ENCODE assay signal across 13 mouse cellular contexts in genomic region chr6:119139561-119139960, GRCm38 (mm10). TPM values are rescaled to one million over a fixed set of nuclear protein-coding genes. Genes with fewer than 3 reads are reported as not detected.
DNase-seq lines count a peak whose midpoint lies in the region; ATAC-seq and TF ChIP-seq lines count a peak whose summit lies in the region.
"Had no signal": no experiment of that assay in that cellular context is flagged by ENCODE, and none has a peak within 500 bp of the region (broad histone marks: within the 10 kb centered on the region; RNA-seq: fewer than 3 reads in every experiment).

No protein-coding gene starts in this region.

- H3K27ac ChIP-seq in midbrain, embryonic 11.5 days (ENCODE audit: low read depth, low read length) = no peak overlapping the region
- no peak overlapping the region for H3K27ac ChIP-seq in midbrain, embryonic 15.5 days
- peak overlapping the region; percentile 76 for H3K27ac ChIP-seq in heart, embryonic 10.5 days
- H3K27ac ChIP-seq in liver, postnatal 0 days (ENCODE audit: low read depth) = peak overlapping the region; percentile 39; the same call in 1 of the 2 replicates
- H3K27ac ChIP-seq in forebrain, embryonic 10.5 days = no peak overlapping the region
- H3K27ac ChIP-seq: embryonic facial prominence, embryonic 10.5 days; neural tube, embryonic 13.5 days had no signal

- WGBS in midbrain, embryonic 11.5 days = 84% methylated on average over 7 of the region's 7 CpGs
- 88% methylated on average over 7 of the region's 7 CpGs for WGBS in midbrain, embryonic 15.5 days
- 11% methylated on average over 7 of the region's 7 CpGs for WGBS in heart, embryonic 10.5 days
- WGBS in liver, postnatal 0 days (ENCODE audit: insufficient replicate concordance) = 25% methylated on average over 7 of the region's 7 CpGs
- 87% methylated on average over 7 of the region's 7 CpGs for WGBS in forebrain, embryonic 10.5 days

- H3K4me2 ChIP-seq in midbrain, embryonic 11.5 days = no peak overlapping the region
- no peak overlapping the region for H3K4me2 ChIP-seq in midbrain, embryonic 15.5 days
- no peak overlapping the region for H3K4me2 ChIP-seq in liver, postnatal 0 days (ENCODE audit: low read depth, low read length)
- H3K4me2 ChIP-seq: neural tube, embryonic 13.5 days had no signal

- H3K36me3 ChIP-seq in midbrain, embryonic 11.5 days (ENCODE audit: control insufficient read depth, insufficient read depth, low read length) = no peaks in the 10 kb centered on the region
- H3K36me3 ChIP-seq in midbrain, embryonic 15.5 days (replicated peaks) = no peaks in the 10 kb centered on the region
- no peaks in the 10 kb centered on the region; the same call in 1 of the 2 replicates for H3K36me3 ChIP-seq in heart, embryonic 10.5 days
- no peaks in the 10 kb centered on the region for H3K36me3 ChIP-seq in liver, postnatal 0 days (replicated peaks; ENCODE audit: insufficient read depth, low read length)
- H3K36me3 ChIP-seq in forebrain, embryonic 10.5 days (replicated peaks) = no peaks in the 10 kb centered on the region
- H3K36me3 ChIP-seq: embryonic facial prominence, embryonic 10.5 days; neural tube, embryonic 13.5 days had no signal

- H3K4me1 ChIP-seq in midbrain, embryonic 11.5 days (ENCODE audit: control insufficient read depth, insufficient read depth, low read length) = no peaks in the 10 kb centered on the region
- no peaks in the 10 kb centered on the region for H3K4me1 ChIP-seq in midbrain, embryonic 15.5 days
- peaks cover 41% of the 10 kb centered on the region for H3K4me1 ChIP-seq in heart, embryonic 10.5 days
- peaks cover 9% of the 10 kb centered on the region; the same call in 1 of the 2 replicates for H3K4me1 ChIP-seq in liver, postnatal 0 days (ENCODE audit: insufficient read depth)
- H3K4me1 ChIP-seq in forebrain, embryonic 10.5 days = no peaks in the 10 kb centered on the region
- H3K4me1 ChIP-seq: embryonic facial prominence, embryonic 10.5 days; neural tube, embryonic 13.5 days had no signal

- ATAC-seq in midbrain, embryonic 11.5 days (ENCODE audit: low FRiP score) = no peak
- no peak for ATAC-seq in midbrain, embryonic 15.5 days (replicated peaks)
- ATAC-seq in liver, postnatal 0 days = peak; percentile 88
- ATAC-seq in erythroblast, adult 5-6 weeks (replicated peaks; ENCODE audit: low FRiP score, poor library complexity, severe bottlenecking) = no peak
- ATAC-seq: midbrain, embryonic 16.5 days had no signal

- H3K4me3 ChIP-seq in midbrain, embryonic 11.5 days (ENCODE audit: low read depth, low read length) = no peak overlapping the region
- no peak overlapping the region for H3K4me3 ChIP-seq in midbrain, embryonic 15.5 days
- H3K4me3 ChIP-seq in heart, embryonic 10.5 days = peak overlapping the region; percentile 34; the same call in 1 of the 2 replicates
- H3K4me3 ChIP-seq in liver, postnatal 0 days (ENCODE audit: low read depth, low read length) = no peak overlapping the region
- H3K4me3 ChIP-seq in forebrain, embryonic 10.5 days = no peak overlapping the region
- H3K4me3 ChIP-seq: embryonic facial prominence, embryonic 10.5 days; neural tube, embryonic 13.5 days had no signal

- H3K9ac ChIP-seq in midbrain, embryonic 11.5 days (ENCODE audit: low read length) = no peak overlapping the region
- no peak overlapping the region for H3K9ac ChIP-seq in midbrain, embryonic 15.5 days
- H3K9ac ChIP-seq in liver, postnatal 0 days (replicated peaks) = no peak overlapping the region
- H3K9ac ChIP-seq: neural tube, embryonic 13.5 days had no signal

- TF ChIP-seq EP300 in liver, postnatal 0 days (IDR thresholded peaks at IDR 0.05; ENCODE audit: low read depth) = no peak

- peak; percentile 53 for DNase-seq in midbrain, embryonic 11.5 days (ENCODE audit: low spot score, missing footprints)
- peak; percentile 85 for DNase-seq in heart, embryonic 10.5 days (ENCODE audit: low spot score)
- DNase-seq in heart, postnatal 10 days = peak; percentile 67 to 79
- DNase-seq in liver, postnatal 0 days = peak; percentile 39
- DNase-seq in forebrain, embryonic 10.5 days (ENCODE audit: extremely low spot score, low spot score) = no peak
- no peak for DNase-seq in frontal cortex, adult 2 months (ENCODE audit: extremely low spot score in 1 of 2, low spot score in 1 of 2)
- DNase-seq: cerebellum, adult 2 months; thymus, postnatal 14 days had no signal

- no peaks in the 10 kb centered on the region for H3K9me3 ChIP-seq in midbrain, embryonic 11.5 days (ENCODE audit: control insufficient read depth, low read length)
- H3K9me3 ChIP-seq in midbrain, embryonic 15.5 days = no peaks in the 10 kb centered on the region
- H3K9me3 ChIP-seq in heart, embryonic 10.5 days = no peaks in the 10 kb centered on the region
- no peaks in the 10 kb centered on the region for H3K9me3 ChIP-seq in liver, postnatal 0 days (ENCODE audit: low read length)
- no peaks in the 10 kb centered on the region for H3K9me3 ChIP-seq in forebrain, embryonic 10.5 days
- H3K9me3 ChIP-seq: embryonic facial prominence, embryonic 10.5 days; neural tube, embryonic 13.5 days had no signal

- TF ChIP-seq CTCF in liver, postnatal 0 days (IDR thresholded peaks at IDR 0.05; ENCODE audit: low read depth) = no peak

- no peaks in the 10 kb centered on the region for H3K27me3 ChIP-seq in midbrain, embryonic 11.5 days (ENCODE audit: control insufficient read depth, insufficient read depth, low read length)
- no peaks in the 10 kb centered on the region for H3K27me3 ChIP-seq in midbrain, embryonic 15.5 days (replicated peaks)
- 0 out of 2 replicates have a peak, but pooled peaks cover 3% of the 10 kb centered on the region for H3K27me3 ChIP-seq in heart, embryonic 10.5 days (ENCODE audit: insufficient read depth, poor library complexity, severe bottlenecking)
- H3K27me3 ChIP-seq in liver, postnatal 0 days (ENCODE audit: insufficient read depth, low read length) = no peaks in the 10 kb centered on the region
- no peaks in the 10 kb centered on the region for H3K27me3 ChIP-seq in forebrain, embryonic 10.5 days (ENCODE audit: poor library complexity, severe bottlenecking)
- H3K27me3 ChIP-seq: neural tube, embryonic 13.5 days had no signal

- intact Hi-C loops in heart, postnatal 10 days (cut with DNase I) = no loop called here

RNA-seq across cellular contexts. Expression of gene Dcp1b, which starts 35.5 kb away (rescaled TPM):
- polyA plus RNA-seq in midbrain, embryonic 11.5 days (2014; fragmentation: Nextera tagmentation; extraction: Ambion mirVana) = 9.9 and 11.2 TPM in 2 replicates
- 13.8 and 14.2 TPM in 2 replicates for polyA plus RNA-seq in midbrain, embryonic 15.5 days (2015; fragmentation: Nextera tagmentation; extraction: Ambion mirVana)
- polyA plus RNA-seq in heart, embryonic 10.5 days (2016; fragmentation: Nextera tagmentation; extraction: Ambion mirVana) = 8.1 and 10.4 TPM in 2 replicates
- 1 to 10 TPM; 4.2 to 5.3 TPM for total RNA-seq in heart, postnatal 10 days (2021)
- polyA plus RNA-seq in liver, postnatal 0 days (2015; fragmentation: Nextera tagmentation; extraction: Ambion mirVana) = 4.1 and 4.5 TPM in 2 replicates
- polyA plus RNA-seq in forebrain, embryonic 10.5 days (2016; fragmentation: Nextera tagmentation; extraction: Ambion mirVana) = 11.1 and 11.2 TPM in 2 replicates
- polyA plus RNA-seq in frontal cortex, adult 2 months (2012; rRNA removed) = 29.9 and 31.7 TPM in 2 replicates
- 1.2 and 2.1 TPM in 2 replicates for total RNA-seq in erythroblast, adult 5-6 weeks (2015; ENCODE audit: low replicate concordance)
- total RNA-seq in erythroblast, adult 5-6 weeks (2017; ENCODE audit: low replicate concordance) = 1.4 and 3.3 TPM in 2 replicates

RNA-seq across cellular contexts. Expression of gene Cacna1c, which starts 56.7 kb away (rescaled TPM):
- 2.0 and 2.1 TPM in 2 replicates for polyA plus RNA-seq in midbrain, embryonic 11.5 days (2014; fragmentation: Nextera tagmentation; extraction: Ambion mirVana)
- polyA plus RNA-seq in midbrain, embryonic 15.5 days (2015; fragmentation: Nextera tagmentation; extraction: Ambion mirVana) = 7.3 and 7.9 TPM in 2 replicates
- 31.3 and 57.0 TPM in 2 replicates for polyA plus RNA-seq in heart, embryonic 10.5 days (2016; fragmentation: Nextera tagmentation; extraction: Ambion mirVana)
- 100 to 1,000 TPM; 207 to 222 TPM for total RNA-seq in heart, postnatal 10 days (2021)
- 0.14 and 0.23 TPM in 2 replicates for polyA plus RNA-seq in liver, postnatal 0 days (2015; fragmentation: Nextera tagmentation; extraction: Ambion mirVana)
- 1.8 and 2.0 TPM in 2 replicates for polyA plus RNA-seq in forebrain, embryonic 10.5 days (2016; fragmentation: Nextera tagmentation; extraction: Ambion mirVana)
- polyA plus RNA-seq in frontal cortex, adult 2 months (2012; rRNA removed) = 29.3 and 29.7 TPM in 2 replicates
- 0.21 TPM in 1 of 2 replicates, not detected in the other for total RNA-seq in erythroblast, adult 5-6 weeks (2015; ENCODE audit: low replicate concordance)
- total RNA-seq in erythroblast, adult 5-6 weeks (2017; ENCODE audit: low replicate concordance) = 0.09 TPM in 1 of 2 replicates, not detected in the other

Comparison
In these comparisons a context has a peak if more than half of its experiments do, and no peak if none do; other contexts are left out.
1. DNase-seq: peak in midbrain, embryonic 11.5 days (single experiment), heart, embryonic 10.5 days (single experiment), heart, postnatal 10 days (2 of 2) and liver, postnatal 0 days (single experiment); none in forebrain, embryonic 10.5 days (single experiment) and frontal cortex, adult 2 months (0 of 2).
2. H3K27ac ChIP-seq: peak in heart, embryonic 10.5 days (single experiment) and liver, postnatal 0 days (single experiment); none in midbrain, embryonic 11.5 days (single experiment), midbrain, embryonic 15.5 days (single experiment) and forebrain, embryonic 10.5 days (single experiment).